Mouse (Mus musculus): ENCODE data around the gene Traip. TPM values are rescaled to one million over a fixed set of nuclear protein-coding genes. Genes with fewer than 3 reads are reported as not detected.

The Traip gene
- polyA plus RNA-seq, 1 experiment from 2014 or later: 15.7 TPM

- H3K4me1 ChIP-seq: peaks cover 6% of the 10 kb centered on the region; the same call in 1 of the 2 replicates
- WGBS: 42% methylated on average over 13 of the region's 13 CpGs
- no peak for ATAC-seq (replicated peaks)
- no peaks in the 10 kb centered on the region for H3K9me3 ChIP-seq
- H3K4me3 ChIP-seq: no peak overlapping the region
- H3K36me3 ChIP-seq: no peaks in the 10 kb centered on the region
- no peak overlapping the region for H3K9ac ChIP-seq (replicated peaks)
- no peak overlapping the region for H3K27ac ChIP-seq (replicated peaks)
- no peaks in the 10 kb centered on the region for H3K27me3 ChIP-seq
- H3K4me2 ChIP-seq (replicated peaks): no peak overlapping the region
Observed at GRCm38 (mm10) chr9:107917895-107918608, 31.9 kb upstream of the Traip start.

GRCm38 (mm10) chr9:107918884-107919283 is 31.1 kb upstream of the Traip start:
- Histone ChIP-seq H3K4me3 (no peak overlapping the region), H3K9ac (replicated peaks) (no peak overlapping the region), H3K27ac (replicated peaks) (no peak overlapping the region), H3K4me2 (replicated peaks) (no peak overlapping the region), H3K9me3 (no peaks in the 10 kb centered on the region), H3K27me3 (no peaks in the 10 kb centered on the region), H3K4me1 (peaks cover 6% of the 10 kb centered on the region; the same call in 1 of the 2 replicates), H3K36me3 (no peaks in the 10 kb centered on the region)
- no peak for ATAC-seq (replicated peaks)
- whole genome bisulfite sequencing: 83% methylated on average over 6 of the region's 6 CpGs

GRCm38 (mm10) chr9:107919441-107919840 is 30.5 kb upstream of the Traip start:
- no peaks in the 10 kb centered on the region for H3K36me3 ChIP-seq
- H3K27ac ChIP-seq (replicated peaks): no peak overlapping the region
- H3K9ac ChIP-seq (replicated peaks): no peak overlapping the region
- no peaks in the 10 kb centered on the region for H3K27me3 ChIP-seq
- H3K4me1 ChIP-seq: peaks cover 6% of the 10 kb centered on the region; the same call in 1 of the 2 replicates
- no peaks in the 10 kb centered on the region for H3K9me3 ChIP-seq
- H3K4me2 ChIP-seq (replicated peaks): no peak overlapping the region
- ATAC-seq (replicated peaks): no peak
- WGBS: 89% methylated on average over 5 of the region's 5 CpGs
- H3K4me3 ChIP-seq: no peak overlapping the region

- Histone ChIP-seq H3K27ac (replicated peaks) (no peak overlapping the region), H3K9ac (replicated peaks) (no peak overlapping the region), H3K36me3 (no peaks in the 10 kb centered on the region), H3K4me2 (replicated peaks) (no peak overlapping the region), H3K9me3 (no peaks in the 10 kb centered on the region), H3K4me3 (no peak overlapping the region), H3K27me3 (no peaks in the 10 kb centered on the region), H3K4me1 (peaks cover 18% of the 10 kb centered on the region)
- 32% methylated on average over 7 of the region's 7 CpGs for WGBS
- ATAC-seq (replicated peaks): no peak
Observed at GRCm38 (mm10) chr9:107923021-107923420, 26.9 kb upstream of the Traip start.

GRCm38 (mm10) chr9:107923956-107924355 is 26.0 kb upstream of the Traip start:
- 0 out of 2 replicates have a peak overlapping the region, but pooled peaks have one; percentile 19 for H3K27ac ChIP-seq (replicated peaks)
- H3K9ac ChIP-seq (replicated peaks): no peak overlapping the region
- H3K9me3 ChIP-seq: no peaks in the 10 kb centered on the region
- peaks cover 17% of the 10 kb centered on the region for H3K4me1 ChIP-seq
- ATAC-seq (replicated peaks): no peak
- WGBS: 60% methylated on average over 6 of the region's 6 CpGs
- H3K4me2 ChIP-seq (replicated peaks): no peak overlapping the region
- H3K27me3 ChIP-seq: no peaks in the 10 kb centered on the region
- no peaks in the 10 kb centered on the region for H3K36me3 ChIP-seq
- no peak overlapping the region for H3K4me3 ChIP-seq

GRCm38 (mm10) chr9:107925251-107925650 is 24.7 kb upstream of the Traip start:
- WGBS: 14% methylated on average over 3 of the region's 3 CpGs
- ATAC-seq (replicated peaks): 0 out of 2 replicates have a peak, but pooled peaks have one; percentile 44
- H3K27ac ChIP-seq (replicated peaks): no peak overlapping the region

GRCm38 (mm10) chr9:107926920-107927420 is 23.0 kb upstream of the Traip start:
- no peak overlapping the region for H3K4me3 ChIP-seq
- H3K9ac ChIP-seq (replicated peaks): no peak overlapping the region
- peaks cover 17% of the 10 kb centered on the region for H3K4me1 ChIP-seq
- H3K4me2 ChIP-seq (replicated peaks): no peak overlapping the region
- H3K27ac ChIP-seq (replicated peaks): no peak overlapping the region
- H3K36me3 ChIP-seq: no peaks in the 10 kb centered on the region
- H3K27me3 ChIP-seq: no peaks in the 10 kb centered on the region
- H3K9me3 ChIP-seq: no peaks in the 10 kb centered on the region
- 57% methylated on average over 9 of the region's 9 CpGs for WGBS
- ATAC-seq (replicated peaks): no peak

More at GRCm38 (mm10) chr9:107925251-107925650, 24.7 kb upstream of the Traip start:
- H3K4me3 ChIP-seq: no peak overlapping the region
- no peak overlapping the region for H3K4me2 ChIP-seq (replicated peaks)
- no peaks in the 10 kb centered on the region for H3K27me3 ChIP-seq
- peaks cover 17% of the 10 kb centered on the region for H3K4me1 ChIP-seq
- H3K9me3 ChIP-seq: no peaks in the 10 kb centered on the region
- H3K36me3 ChIP-seq: no peaks in the 10 kb centered on the region
- H3K9ac ChIP-seq (replicated peaks): no peak overlapping the region

- peak; percentile 48; the same call in 1 of the 2 replicates for ATAC-seq (replicated peaks)
- Histone ChIP-seq H3K4me3 (no peak overlapping the region), H3K4me1 (peaks cover 17% of the 10 kb centered on the region), H3K27me3 (no peaks in the 10 kb centered on the region), H3K9ac (replicated peaks) (no peak overlapping the region), H3K9me3 (no peaks in the 10 kb centered on the region), H3K36me3 (no peaks in the 10 kb centered on the region), H3K27ac (replicated peaks) (peak overlapping the region; percentile 4; the same call in 1 of the 2 replicates), H3K4me2 (replicated peaks) (no peak overlapping the region)
- 50% methylated on average over 5 of the region's 5 CpGs for WGBS
Observed at GRCm38 (mm10) chr9:107927749-107928148, 22.2 kb upstream of the Traip start.

GRCm38 (mm10) chr9:107928169-107928568 is 21.8 kb upstream of the Traip start, which contains the start of gene Actl11:
Gene Actl11 (plus strand): TSS chr9:107928469.
- no peak for ATAC-seq (replicated peaks)
- Histone ChIP-seq H3K9me3 (no peaks in the 10 kb centered on the region), H3K4me3 (no peak within 1 kb of the TSS), H3K27me3 (no peaks in the 10 kb centered on the region), H3K27ac (replicated peaks) (peak within 1 kb of the TSS; percentile 4; the same call in 1 of the 2 replicates), H3K4me2 (replicated peaks) (no peak within 1 kb of the TSS), H3K4me1 (peaks cover 17% of the 10 kb centered on the region), H3K9ac (replicated peaks) (no peak within 1 kb of the TSS), H3K36me3 (no peaks in the 10 kb centered on the region)
- 86% methylated on average over 3 of the region's 3 CpGs for WGBS

- H3K36me3 ChIP-seq: no peaks in the 10 kb centered on the region
- H3K4me3 ChIP-seq: no peak overlapping the region
- no peak overlapping the region for H3K4me2 ChIP-seq (replicated peaks)
- 57% methylated on average over 4 of the region's 4 CpGs for WGBS
- H3K9ac ChIP-seq (replicated peaks): no peak overlapping the region
- H3K27me3 ChIP-seq: no peaks in the 10 kb centered on the region
- H3K4me1 ChIP-seq: peaks cover 27% of the 10 kb centered on the region
- ATAC-seq (replicated peaks): no peak
- no peaks in the 10 kb centered on the region for H3K9me3 ChIP-seq
- H3K27ac ChIP-seq (replicated peaks): no peak overlapping the region
Observed at GRCm38 (mm10) chr9:107932221-107932620, 17.7 kb upstream of the Traip start.

- Histone ChIP-seq H3K9ac (replicated peaks) (no peak overlapping the region), H3K9me3 (no peaks in the 10 kb centered on the region), H3K4me2 (replicated peaks) (no peak overlapping the region), H3K36me3 (no peaks in the 10 kb centered on the region), H3K4me3 (no peak overlapping the region), H3K4me1 (peaks cover 22% of the 10 kb centered on the region), H3K27ac (replicated peaks) (no peak overlapping the region), H3K27me3 (no peaks in the 10 kb centered on the region)
- ATAC-seq (replicated peaks): no peak
- 80% methylated on average over 11 of the region's 11 CpGs for WGBS
Observed at GRCm38 (mm10) chr9:107934146-107934545, 15.8 kb upstream of the Traip start.

- no peaks in the 10 kb centered on the region for H3K9me3 ChIP-seq
- no peaks in the 10 kb centered on the region for H3K27me3 ChIP-seq
- H3K4me1 ChIP-seq: peaks cover 22% of the 10 kb centered on the region
- H3K9ac ChIP-seq (replicated peaks): peak within 1 kb of the TSS; percentile 55
- 0 out of 2 replicates have a peak, but pooled peaks have one; percentile 4 for ATAC-seq (replicated peaks)
- H3K27ac ChIP-seq (replicated peaks): no peak within 1 kb of the TSS
- peak within 1 kb of the TSS; percentile 65 for H3K4me2 ChIP-seq (replicated peaks)
- H3K36me3 ChIP-seq: no peaks in the 10 kb centered on the region
- H3K4me3 ChIP-seq: peak within 1 kb of the TSS; percentile 53
- 6% methylated on average over 3 of the region's 3 CpGs for WGBS
Observed at GRCm38 (mm10) chr9:107935374-107935773, 14.6 kb upstream of the Traip start, which contains the start of gene Camkv. Gene Camkv (plus strand): TSS chr9:107935674.

Data from forebrain, embryonic 15.5 days (tissue).